Mouse (Mus musculus) ES-E14 (cell line): ENCODE results near the gene Map7d1. TPM values are rescaled to one million over a fixed set of nuclear protein-coding genes. Genes with fewer than 3 reads are reported as not detected.

Experiments used
- DNase-seq: peaks from one replicate; pipeline ENCODE4 v3.0.0-alpha.2; 2013; ENCODE audit warnings: low read depth, low spot score
- H3K27ac ChIP-seq: 2 replicates; pipeline ENCODE4 v1.5.1; 2012; ENCODE audit warnings: low read depth, mild to moderate bottlenecking, low read length, moderate library complexity, mixed read lengths; ENCODE audit not compliant: poor library complexity, insufficient read depth, severe bottlenecking
- H3K36me3 ChIP-seq: 2 replicates; pipeline ENCODE4 v1.6.1; 2012; ENCODE audit warnings: mild to moderate bottlenecking, low read length, moderate library complexity, mixed read lengths; ENCODE audit not compliant: control insufficient read depth, poor library complexity, insufficient read depth, severe bottlenecking
- H3K4me1 ChIP-seq, 2 experiments: fragments of 150-350 bp in 1 of 2; sonication (generic) in 1 of 2; 2 replicates each; pipeline ENCODE4 v1.6.1; 2012; ENCODE audit warnings: low read length in 2 of 2, mild to moderate bottlenecking in 1 of 2, mixed read lengths in 1 of 2; ENCODE audit not compliant: control insufficient read depth in 2 of 2, insufficient read depth in 2 of 2, poor library complexity in 1 of 2
- H3K4me3 ChIP-seq, 2 experiments: fragments of 150-350 bp in 1 of 2; sonication (generic) in 1 of 2; 2 replicates each; pipeline ENCODE4 v1.5.1; 2012; ENCODE audit warnings: low read length in 2 of 2, low read depth in 1 of 2, mild to moderate bottlenecking in 1 of 2, mixed read lengths in 1 of 2; ENCODE audit not compliant: insufficient read depth in 1 of 2, poor library complexity in 1 of 2, severe bottlenecking in 1 of 2
- H3K9ac ChIP-seq: 2 replicates; pipeline ENCODE4 v1.6.1; 2012; ENCODE audit warnings: low read depth, mild to moderate bottlenecking, low read length, mixed read lengths; ENCODE audit not compliant: poor library complexity, insufficient read depth, severe bottlenecking
- H3K9me3 ChIP-seq: fragments of 150-350 bp; sonication (generic); 2 replicates; pipeline ENCODE4 v1.6.1; 2012; ENCODE audit warnings: low read depth, mild to moderate bottlenecking, low read length; ENCODE audit not compliant: control insufficient read depth, insufficient read depth
- CHD2 ChIP-seq: IDR thresholded peaks from 2 replicates; pipeline ENCODE4 v1.6.1; 2014; ENCODE audit warnings: mild to moderate bottlenecking, low read depth, low read length, inconsistent platforms
- HCFC1 ChIP-seq: IDR thresholded peaks from 2 replicates; pipeline ENCODE4 v1.6.1; 2012; ENCODE audit warnings: low read length, inconsistent platforms, borderline replicate concordance; ENCODE audit not compliant: insufficient read depth
- MAFK ChIP-seq: IDR thresholded peaks from 2 replicates; pipeline ENCODE4 v1.6.1; 2014; ENCODE audit warnings: mild to moderate bottlenecking, low read depth, low read length, inconsistent platforms; ENCODE audit not compliant: insufficient read depth
- ZC3H11A ChIP-seq: IDR thresholded peaks from 2 replicates; pipeline ENCODE4 v1.6.1; 2012; ENCODE audit warnings: low read depth, mild to moderate bottlenecking, inconsistent platforms, low read length, borderline replicate concordance
- ZNF384 ChIP-seq: IDR thresholded peaks from 2 replicates; pipeline ENCODE4 v1.6.1; 2012; ENCODE audit warnings: low read depth, low read length, inconsistent platforms
- in situ Hi-C, 2 experiments: fragments of 600-800 bp; cut with MboI; formaldehyde crosslinking; loops; one replicate each; pipeline ENCODE4 v1.15.1; 2025; ENCODE audit warnings: low sequenced_read_pairs in 2 of 2, inconsistent platforms in 1 of 2; ENCODE audit not compliant: unreplicated experiment in 2 of 2
- total RNA-seq: library from RNA; depleted of rRNA; stranded (reverse); fragments of 300-350 nt; gene quantifications from 2 replicates; pipeline ENCODE4 v1.2.3, GENCODE M21; 2012; rRNA removed

Map7d1 gene
- 20.9 and 27.1 TPM in 2 replicates for total RNA-seq

GRCm38 (mm10) chr4:126256131-126256791 is at the start of gene Map7d1:
Gene Map7d1 (minus strand): TSS chr4:126256343.
- TF ChIP-seq CHD2, result no peak
- no peak for TF ChIP-seq ZC3H11A
- Histone ChIP-seq H3K9me3 (no peaks in the 10 kb centered on the region), H3K4me3 (peak within 1 kb of the TSS; percentile 82 to 86), H3K27ac (peak within 1 kb of the TSS; percentile 78), H3K36me3 (no peaks in the 10 kb centered on the region), H3K9ac (peak within 1 kb of the TSS; percentile 89), H3K4me1 (peaks cover 1 to 22% of the 10 kb centered on the region in 2 experiments; a peak in 3 of 4 replicates)
- in situ Hi-C loops, result no loop called here
- no peak for DNase-seq

- TF ChIP-seq ZC3H11A (no peak), CHD2 (no peak), MAFK (no peak), ZNF384 (no peak)
- H3K4me1 ChIP-seq, result peaks cover 0 to 16% of the 10 kb centered on the region in 2 experiments; a peak in 1 of 4 replicates
- no peaks in the 10 kb centered on the region for H3K36me3 ChIP-seq
- H3K4me3 ChIP-seq, result no peak overlapping the region
- no peaks in the 10 kb centered on the region for H3K9me3 ChIP-seq
- no peak overlapping the region for H3K9ac ChIP-seq
- no peak overlapping the region for H3K27ac ChIP-seq
- in situ Hi-C loops, result loop anchor here (5.0 to 10.0 kb wide), 2 partner anchors 81 to 83 kb away; no protein-coding TSS in a partner anchor
- no peak for DNase-seq
Observed at GRCm38 (mm10) chr4:126305428-126305827, 49.3 kb upstream of the Map7d1 start.

- TF ChIP-seq MAFK, result no peak
- no peak for TF ChIP-seq ZC3H11A
- H3K4me3 ChIP-seq, result no peak overlapping the region
Observed at GRCm38 (mm10) chr4:126303877-126304276, 47.7 kb upstream of the Map7d1 start.

GRCm38 (mm10) chr4:126301584-126302309 is 45.6 kb upstream of the Map7d1 start:
- no peak for DNase-seq
- in situ Hi-C loops, result loop anchor here in 1 of 2 experiments (10.0 kb wide), 1 partner anchor 77 kb away; no protein-coding TSS in a partner anchor
- TF ChIP-seq ZC3H11A, result no peak
- no peak for TF ChIP-seq HCFC1
- TF ChIP-seq ZNF384, result no peak
- no peak for TF ChIP-seq CHD2
- TF ChIP-seq MAFK, result no peak
- Histone ChIP-seq H3K36me3 (no peaks in the 10 kb centered on the region), H3K4me1 (peaks cover 0 to 11% of the 10 kb centered on the region in 2 experiments; a peak in 1 of 4 replicates), H3K27ac (no peak overlapping the region), H3K9ac (no peak overlapping the region), H3K9me3 (no peaks in the 10 kb centered on the region), H3K4me3 (peak overlapping the region; percentile 62 to 64)

More at GRCm38 (mm10) chr4:126303877-126304276, 47.7 kb upstream of the Map7d1 start:
- Histone ChIP-seq H3K9ac (no peak overlapping the region), H3K9me3 (no peaks in the 10 kb centered on the region), H3K27ac (no peak overlapping the region), H3K36me3 (no peaks in the 10 kb centered on the region), H3K4me1 (peaks cover 0 to 11% of the 10 kb centered on the region in 2 experiments; a peak in 1 of 4 replicates)
- no peak for DNase-seq
- in situ Hi-C loops, result loop anchor here in 1 of 2 experiments (10.0 kb wide), 1 partner anchor 79 kb away; no protein-coding TSS in a partner anchor
